Mouse (Mus musculus): ENCODE data around the gene Ndufb10. TPM values are rescaled to one million over a fixed set of nuclear protein-coding genes. Genes with fewer than 3 reads are reported as not detected.

The Ndufb10 gene
- 220 and 233 TPM in 2 replicates for polyA plus RNA-seq (2015; fragmentation: Nextera tagmentation; extraction: Ambion mirVana)

DNA sequence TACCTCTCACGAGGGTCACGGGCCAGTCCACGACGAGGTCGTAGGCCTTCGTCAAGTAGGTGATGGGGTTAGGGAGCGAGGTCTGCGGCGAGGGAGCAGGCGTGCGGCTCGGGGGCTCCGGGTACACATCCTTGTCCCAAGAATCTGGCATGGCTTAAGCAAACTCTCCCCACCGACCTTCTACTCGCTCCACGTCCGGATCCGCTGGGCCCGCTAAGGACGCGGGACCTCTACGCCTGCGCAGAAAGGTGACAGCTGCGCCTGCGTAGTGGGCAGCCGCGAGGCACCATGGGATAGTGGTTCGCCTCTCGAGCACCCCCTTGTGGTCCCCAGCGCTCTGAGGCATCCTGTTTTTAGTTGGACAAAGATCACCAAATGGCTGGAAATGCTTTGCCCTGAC is at the start of gene Ndufb10:
Gene Ndufb10, minus strand, starts transcription at position 295 of the 400 bp plus-strand sequence.
- Histone ChIP-seq H3K27me3 (replicated peaks; ENCODE audit: control insufficient read depth, insufficient read depth, low read length) (0 out of 2 replicates have a peak, but pooled peaks cover 2% of the 10 kb centered on the region), H3K9ac (replicated peaks; ENCODE audit: low read depth, low read length) (peak within 1 kb of the TSS; percentile 83), H3K9me3 (ENCODE audit: control insufficient read depth, low read length) (no peaks in the 10 kb centered on the region), H3K4me3 (replicated peaks; ENCODE audit: low read length) (peak within 1 kb of the TSS; percentile 72), H3K27ac (ENCODE audit: low read length) (peak within 1 kb of the TSS; percentile 26), H3K4me1 (replicated peaks; ENCODE audit: control insufficient read depth, insufficient read depth, low read length) (peaks cover 28% of the 10 kb centered on the region), H3K36me3 (ENCODE audit: control insufficient read depth, insufficient read depth) (peaks cover 7% of the 10 kb centered on the region), H3K4me2 (ENCODE audit: low read length) (peak within 1 kb of the TSS; percentile 78)
- ATAC-seq: peak; percentile 57
- under 1% methylated on average over 30 of the region's 30 CpGs for WGBS

DNA sequence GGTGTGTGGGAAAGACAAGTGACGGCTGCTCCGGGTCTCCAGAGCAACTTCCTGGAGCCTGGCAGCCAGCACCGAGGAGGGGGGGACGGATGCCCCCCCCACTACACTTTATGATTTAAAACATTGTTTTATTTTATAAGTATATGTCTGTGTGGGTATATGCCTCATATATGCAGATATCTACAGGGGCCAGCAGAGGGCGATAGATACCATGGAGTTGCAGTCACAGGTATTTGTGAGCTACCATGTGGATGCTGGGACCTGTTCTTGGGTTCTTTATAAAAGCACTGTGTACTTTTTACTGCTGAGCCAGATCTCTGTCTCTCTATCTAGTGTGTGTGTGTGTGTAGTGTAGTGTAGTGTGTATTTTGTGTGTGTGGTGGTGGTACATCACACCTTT is 49.0 kb upstream of the Ndufb10 start:
- 93% methylated on average over 5 of the region's 5 CpGs for WGBS
- H3K36me3 ChIP-seq (ENCODE audit: control insufficient read depth, insufficient read depth): no peaks in the 10 kb centered on the region
- no peaks in the 10 kb centered on the region for H3K4me1 ChIP-seq (replicated peaks; ENCODE audit: control insufficient read depth, insufficient read depth, low read length)
- no peaks in the 10 kb centered on the region for H3K9me3 ChIP-seq (ENCODE audit: control insufficient read depth, low read length)
- H3K4me3 ChIP-seq (replicated peaks; ENCODE audit: low read length): no peak overlapping the region
- no peak overlapping the region for H3K27ac ChIP-seq (ENCODE audit: low read length)
- ATAC-seq: no peak
- H3K27me3 ChIP-seq (replicated peaks; ENCODE audit: control insufficient read depth, insufficient read depth, low read length): no peaks in the 10 kb centered on the region; the same call in 1 of the 2 replicates
- no peak overlapping the region for H3K9ac ChIP-seq (replicated peaks; ENCODE audit: low read depth, low read length)
- H3K4me2 ChIP-seq (ENCODE audit: low read length): no peak overlapping the region

DNA sequence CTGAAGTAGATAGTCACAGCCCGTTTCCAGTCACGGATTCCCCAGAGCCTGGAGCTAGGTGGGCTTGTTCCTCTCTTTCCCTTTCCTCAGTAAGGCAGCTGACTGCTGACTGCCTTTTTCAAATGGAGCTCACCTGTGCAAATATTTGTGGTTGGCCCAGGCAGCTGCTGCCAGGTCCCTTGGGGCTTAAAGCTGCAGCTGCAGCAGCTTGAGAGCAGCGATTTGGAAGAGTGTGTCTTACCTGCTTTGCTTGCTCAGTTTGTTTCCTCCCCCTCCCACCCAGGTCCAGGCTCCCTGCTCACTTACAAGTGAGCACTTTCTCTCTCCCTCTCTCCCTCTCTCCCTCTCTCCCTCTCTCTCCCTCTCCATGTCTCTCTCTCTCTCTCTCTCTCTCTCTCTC is 44.9 kb upstream of the Ndufb10 start:
- no peaks in the 10 kb centered on the region; the same call in 1 of the 2 replicates for H3K4me1 ChIP-seq (replicated peaks; ENCODE audit: control insufficient read depth, insufficient read depth, low read length)
- no peak overlapping the region for H3K4me3 ChIP-seq (replicated peaks; ENCODE audit: low read length)
- no peaks in the 10 kb centered on the region for H3K9me3 ChIP-seq (ENCODE audit: control insufficient read depth, low read length)
- H3K9ac ChIP-seq (replicated peaks; ENCODE audit: low read depth, low read length): no peak overlapping the region
- no peak for ATAC-seq
- 42% methylated on average over 3 of the region's 3 CpGs for WGBS
- H3K27me3 ChIP-seq (replicated peaks; ENCODE audit: control insufficient read depth, insufficient read depth, low read length): no peaks in the 10 kb centered on the region; the same call in 1 of the 2 replicates
- H3K36me3 ChIP-seq (ENCODE audit: control insufficient read depth, insufficient read depth): no peaks in the 10 kb centered on the region
- no peak overlapping the region for H3K27ac ChIP-seq (ENCODE audit: low read length)
- H3K4me2 ChIP-seq (ENCODE audit: low read length): no peak overlapping the region

DNA sequence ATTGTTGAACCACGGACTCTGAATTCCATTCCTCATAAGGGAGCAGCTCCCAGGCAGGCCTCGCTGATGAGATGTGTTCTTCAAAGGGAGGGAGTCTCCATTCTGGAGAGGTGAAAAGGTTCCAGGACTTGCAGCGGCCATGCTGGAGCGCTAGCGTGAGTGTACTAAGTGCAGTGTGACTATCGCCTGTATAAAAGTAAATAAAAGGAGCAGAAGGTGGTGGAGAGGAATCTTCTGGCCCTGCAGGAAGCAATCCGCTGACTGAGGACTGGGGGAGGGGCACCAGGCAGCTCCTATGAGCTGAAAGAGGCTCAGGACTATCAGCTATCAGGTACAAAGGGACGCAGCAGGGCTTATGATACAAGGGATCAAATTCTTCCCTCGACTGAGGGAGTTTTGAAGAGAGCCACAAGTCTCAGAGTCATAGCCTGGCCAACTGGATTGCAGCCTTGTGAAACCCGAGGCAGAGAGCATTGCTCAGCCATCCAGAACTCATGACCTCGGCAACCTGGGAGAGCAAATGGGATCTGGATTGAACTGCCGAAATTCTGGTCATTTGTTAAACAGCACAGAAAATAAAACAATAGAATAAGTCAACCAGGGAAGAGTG is 42.1 kb upstream of the Ndufb10 start:
- Histone ChIP-seq H3K36me3 (ENCODE audit: control insufficient read depth, insufficient read depth) (no peaks in the 10 kb centered on the region), H3K9ac (replicated peaks; ENCODE audit: low read depth, low read length) (no peak overlapping the region), H3K4me1 (replicated peaks; ENCODE audit: control insufficient read depth, insufficient read depth, low read length) (no peaks in the 10 kb centered on the region; the same call in 1 of the 2 replicates), H3K4me2 (ENCODE audit: low read length) (no peak overlapping the region), H3K27me3 (replicated peaks; ENCODE audit: control insufficient read depth, insufficient read depth, low read length) (no peaks in the 10 kb centered on the region; the same call in 1 of the 2 replicates), H3K4me3 (replicated peaks; ENCODE audit: low read length) (no peak overlapping the region), H3K27ac (ENCODE audit: low read length) (no peak overlapping the region), H3K9me3 (ENCODE audit: control insufficient read depth, low read length) (no peaks in the 10 kb centered on the region)
- 25% methylated on average over 12 of the region's 12 CpGs for WGBS
- ATAC-seq: no peak

DNA sequence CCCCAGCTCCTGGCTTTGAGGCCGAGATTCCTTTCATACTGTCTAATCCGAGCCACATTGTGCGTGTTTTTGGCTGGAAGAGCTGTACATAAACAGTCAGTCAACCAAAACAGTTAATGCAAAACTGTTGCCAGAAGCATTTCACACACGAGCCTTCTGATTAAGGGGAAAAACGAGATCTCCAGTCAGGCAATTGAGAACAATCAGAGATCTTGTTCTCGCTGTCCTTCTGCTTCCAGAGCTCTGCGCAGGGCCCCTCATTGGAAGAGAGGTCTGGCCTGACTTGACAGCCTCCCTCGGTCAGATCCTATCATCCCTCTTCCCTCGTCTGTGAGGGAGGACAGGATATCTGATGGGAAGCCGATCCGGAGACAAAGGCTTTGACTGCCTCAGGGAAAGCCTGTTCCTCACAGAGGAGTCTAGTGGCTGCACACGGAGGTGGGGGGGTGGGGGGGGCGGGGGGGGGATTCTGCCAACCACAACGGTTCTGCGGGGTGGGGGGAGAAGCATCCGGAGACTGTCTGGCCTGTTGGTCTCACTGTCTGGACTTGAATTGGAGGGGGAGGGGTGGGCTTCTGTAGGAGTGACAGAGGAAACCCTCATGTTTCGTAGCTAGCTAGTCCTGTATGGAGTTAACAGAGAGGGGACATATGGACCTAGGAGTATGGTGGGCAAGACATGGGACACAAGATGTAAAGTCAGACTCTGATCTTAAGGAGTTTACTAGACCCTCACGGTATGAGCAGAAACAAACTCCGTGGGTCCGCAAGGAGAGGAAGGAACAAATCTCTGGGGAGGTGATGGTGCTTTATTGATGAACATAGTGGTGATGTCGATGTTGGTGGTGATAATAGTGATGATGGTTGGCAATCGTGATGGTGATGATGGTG is 41.0 kb upstream of the Ndufb10 start:
- H3K9ac ChIP-seq (replicated peaks; ENCODE audit: low read depth, low read length): no peak overlapping the region
- H3K9me3 ChIP-seq (ENCODE audit: control insufficient read depth, low read length): no peaks in the 10 kb centered on the region
- ATAC-seq: no peak
- H3K36me3 ChIP-seq (ENCODE audit: control insufficient read depth, insufficient read depth): no peaks in the 10 kb centered on the region
- no peaks in the 10 kb centered on the region; the same call in 1 of the 2 replicates for H3K4me1 ChIP-seq (replicated peaks; ENCODE audit: control insufficient read depth, insufficient read depth, low read length)
- H3K27ac ChIP-seq (ENCODE audit: low read length): no peak overlapping the region
- H3K27me3 ChIP-seq (replicated peaks; ENCODE audit: control insufficient read depth, insufficient read depth, low read length): no peaks in the 10 kb centered on the region; the same call in 1 of the 2 replicates
- no peak overlapping the region for H3K4me3 ChIP-seq (replicated peaks; ENCODE audit: low read length)
- WGBS: 51% methylated on average over 21 of the region's 22 CpGs
- no peak overlapping the region for H3K4me2 ChIP-seq (ENCODE audit: low read length)

GRCm38 (mm10) chr17:24761121-24761520 is 36.8 kb upstream of the Ndufb10 start:
- no peak for ATAC-seq
- H3K36me3 ChIP-seq (ENCODE audit: control insufficient read depth, insufficient read depth): no peaks in the 10 kb centered on the region
- H3K4me1 ChIP-seq (replicated peaks; ENCODE audit: control insufficient read depth, insufficient read depth, low read length): no peaks in the 10 kb centered on the region; the same call in 1 of the 2 replicates
- no peak overlapping the region for H3K4me3 ChIP-seq (replicated peaks; ENCODE audit: low read length)
- 47% methylated on average over 5 of the region's 5 CpGs for WGBS
- no peak overlapping the region for H3K4me2 ChIP-seq (ENCODE audit: low read length)
- 0 out of 2 replicates have a peak, but pooled peaks cover 2% of the 10 kb centered on the region for H3K27me3 ChIP-seq (replicated peaks; ENCODE audit: control insufficient read depth, insufficient read depth, low read length)
- H3K9ac ChIP-seq (replicated peaks; ENCODE audit: low read depth, low read length): no peak overlapping the region
- no peak overlapping the region for H3K27ac ChIP-seq (ENCODE audit: low read length)
- no peaks in the 10 kb centered on the region for H3K9me3 ChIP-seq (ENCODE audit: control insufficient read depth, low read length)

GRCm38 (mm10) chr17:24757394-24757793 is 33.1 kb upstream of the Ndufb10 start:
- H3K36me3 ChIP-seq (ENCODE audit: control insufficient read depth, insufficient read depth): no peaks in the 10 kb centered on the region
- H3K9ac ChIP-seq (replicated peaks; ENCODE audit: low read depth, low read length): no peak overlapping the region
- no peak overlapping the region for H3K27ac ChIP-seq (ENCODE audit: low read length)
- peaks cover 10% of the 10 kb centered on the region for H3K4me1 ChIP-seq (replicated peaks; ENCODE audit: control insufficient read depth, insufficient read depth, low read length)
- no peak overlapping the region for H3K4me3 ChIP-seq (replicated peaks; ENCODE audit: low read length)
- H3K4me2 ChIP-seq (ENCODE audit: low read length): no peak overlapping the region
- WGBS: 83% methylated on average over 1 of the region's 1 CpGs
- H3K27me3 ChIP-seq (replicated peaks; ENCODE audit: control insufficient read depth, insufficient read depth, low read length): peaks cover 33% of the 10 kb centered on the region
- ATAC-seq: no peak
- H3K9me3 ChIP-seq (ENCODE audit: control insufficient read depth, low read length): no peaks in the 10 kb centered on the region

DNA sequence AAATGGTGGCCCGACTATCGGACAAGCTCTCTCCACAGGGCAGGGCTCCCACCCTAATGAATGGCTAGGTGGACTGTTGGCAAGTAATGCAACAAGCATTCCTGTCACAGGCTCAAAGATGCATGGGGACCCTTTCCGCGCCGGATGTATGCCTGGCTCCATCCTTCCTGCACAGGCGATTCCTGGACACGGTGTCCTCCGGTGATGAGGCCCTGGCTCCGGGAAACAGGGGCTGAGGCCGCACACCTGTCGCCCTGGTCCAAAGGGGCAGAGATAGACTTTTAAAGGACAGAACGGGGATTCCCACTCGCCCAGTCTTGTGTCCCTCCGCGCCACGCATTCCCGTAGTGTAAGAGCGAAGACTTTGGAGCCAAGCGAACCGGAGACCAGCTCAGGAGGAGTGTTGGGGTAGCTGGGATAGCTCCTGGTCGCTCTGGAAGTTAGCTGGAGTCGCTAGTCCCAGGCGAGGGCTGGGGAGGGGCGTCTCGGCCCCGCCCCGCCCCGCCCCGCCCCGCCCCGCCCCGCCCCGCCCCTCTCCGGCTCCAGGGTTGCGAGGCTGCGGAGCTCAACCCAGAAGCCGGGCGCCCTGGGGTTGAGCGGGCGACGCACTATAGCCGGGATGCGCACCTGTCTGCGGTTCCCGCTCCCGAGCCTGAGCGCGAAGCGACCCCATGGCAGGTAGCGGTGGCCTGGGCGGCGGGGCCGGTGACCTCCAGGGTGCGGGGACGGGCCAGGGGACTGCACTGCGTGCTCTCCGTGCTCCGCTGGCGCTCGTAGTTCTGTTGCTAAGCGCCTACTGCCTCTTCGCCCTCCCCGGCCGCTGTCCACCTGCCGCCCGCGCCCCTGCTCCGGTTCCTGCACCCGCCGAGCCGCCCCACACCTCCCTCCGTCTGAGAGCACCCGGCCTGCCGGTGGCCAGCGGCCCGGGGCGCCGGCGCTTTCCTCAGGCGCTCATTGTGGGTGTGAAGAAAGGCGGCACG is 28.4 kb upstream of the Ndufb10 start, which contains the start of gene Hs3st6:
Gene Hs3st6, plus strand, starts transcription at position 574 of the 980 bp plus-strand sequence.
- Histone ChIP-seq H3K27ac (ENCODE audit: low read length) (no peak within 1 kb of the TSS), H3K4me1 (replicated peaks; ENCODE audit: control insufficient read depth, insufficient read depth, low read length) (peaks cover 13% of the 10 kb centered on the region), H3K4me3 (replicated peaks; ENCODE audit: low read length) (peak within 1 kb of the TSS; percentile 45), H3K9me3 (ENCODE audit: control insufficient read depth, low read length) (no peaks in the 10 kb centered on the region), H3K4me2 (ENCODE audit: low read length) (peak within 1 kb of the TSS; percentile 74), H3K27me3 (replicated peaks; ENCODE audit: control insufficient read depth, insufficient read depth, low read length) (peaks cover 56% of the 10 kb centered on the region), H3K36me3 (ENCODE audit: control insufficient read depth, insufficient read depth) (no peaks in the 10 kb centered on the region), H3K9ac (replicated peaks; ENCODE audit: low read depth, low read length) (peak within 1 kb of the TSS; percentile 33; the same call in 1 of the 2 replicates)
- ATAC-seq: peak; percentile 63
- under 1% methylated on average over 71 of the region's 82 CpGs for WGBS
